Mouse (Mus musculus): Measurements from ENCODE around the gene Ccsap. TPM values are rescaled to one million over a fixed set of nuclear protein-coding genes. Genes with fewer than 3 reads are reported as not detected.

Gene Ccsap
- total and polyA plus RNA-seq, 3 experiments = 5.0 to 6.2 (median 5.4) TPM

DNA sequence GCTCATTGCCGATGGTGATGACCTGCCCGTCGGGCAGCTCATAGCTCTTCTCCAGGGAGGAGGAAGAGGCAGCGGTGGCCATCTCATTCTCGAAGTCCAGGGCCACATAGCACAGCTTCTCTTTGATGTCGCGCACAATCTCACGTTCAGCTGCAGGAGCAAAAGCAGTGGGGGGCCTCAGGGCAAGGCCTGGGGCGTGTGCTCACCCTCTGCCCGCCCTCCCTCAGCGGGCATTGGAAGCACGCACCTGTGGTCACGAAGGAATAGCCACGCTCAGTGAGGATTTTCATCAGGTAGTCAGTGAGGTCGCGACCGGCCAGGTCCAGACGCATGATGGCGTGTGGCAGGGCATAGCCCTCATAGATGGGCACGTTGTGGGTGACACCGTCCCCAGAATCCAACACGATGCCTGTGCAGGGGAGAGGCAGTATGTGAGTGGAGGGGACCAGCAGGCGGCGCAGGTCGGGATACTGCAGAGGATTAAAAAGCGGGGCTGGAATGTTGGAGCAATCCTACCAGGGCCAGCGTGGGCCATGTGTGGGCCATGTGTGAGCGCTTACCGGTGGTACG is 32.7 kb upstream of the Ccsap start:
- H3K27ac ChIP-seq (ENCODE audit: insufficient read depth, low read depth) = no peak overlapping the region
- no peaks in the 10 kb centered on the region for H3K79me2 ChIP-seq (replicated peaks; ENCODE audit: control insufficient read depth, extremely low read depth, insufficient read depth, poor library complexity, severe bottlenecking)
- H3K9ac ChIP-seq (ENCODE audit: insufficient read depth, low read depth) = no peak overlapping the region
- in situ Hi-C loops (cut with MboI; ENCODE audit: low pct_ligation_motif_present, low pct_unique_long_range_greater_than_20kb, low sequenced_read_pairs) = no loop called here
- H3K4me1 ChIP-seq (ENCODE audit: control insufficient read depth in 1 of 2, insufficient read depth in 2 of 2) = no peaks in the 10 kb centered on the region
- peaks cover 29% of the 10 kb centered on the region for H3K27me3 ChIP-seq (replicated peaks)
- H3K4me2 ChIP-seq (ENCODE audit: insufficient read depth, low read depth, poor library complexity, severe bottlenecking) = no peak overlapping the region
- no peak overlapping the region for H3K4me3 ChIP-seq (replicated peaks in 1 of 3; ENCODE audit: low read depth in 2 of 3, low read length in 2 of 3, poor library complexity in 1 of 3)
- no peak for DNase-seq (ENCODE audit: extremely low read depth)
- no peak for TF ChIP-seq GABPA (IDR thresholded peaks at IDR 0.05; ENCODE audit: insufficient replicate concordance, low read depth, low read length)
- no peak for TF ChIP-seq CHD1 (IDR thresholded peaks at IDR 0.05; ENCODE audit: low read depth, low read length)
- no peak for TF ChIP-seq UBTF (IDR thresholded peaks at IDR 0.05; ENCODE audit: low read depth, low read length)
- no peak for TF ChIP-seq MAFK (IDR thresholded peaks at IDR 0.05; ENCODE audit: insufficient replicate concordance, low read length)
- TF ChIP-seq ZMIZ1 (IDR thresholded peaks at IDR 0.05; ENCODE audit: low read depth, low read length) = no peak
- no peak for TF ChIP-seq KAT2A (IDR thresholded peaks at IDR 0.05; ENCODE audit: insufficient replicate concordance, low read length)
- no peak for TF ChIP-seq BHLHE40 (IDR thresholded peaks at IDR 0.05; ENCODE audit: low read depth, low read length)
- TF ChIP-seq PAX5 (IDR thresholded peaks at IDR 0.05; ENCODE audit: low read length) = no peak
- TF ChIP-seq MAZ (IDR thresholded peaks at IDR 0.05; ENCODE audit: low read depth, low read length) = no peak
- no peak for TF ChIP-seq POLR2AphosphoS2 (IDR thresholded peaks at IDR 0.05; ENCODE audit: low read depth, low read length)
- TF ChIP-seq RAD21 (IDR thresholded peaks at IDR 0.05; ENCODE audit: low read depth, low read length) = no peak
- TF ChIP-seq EP300 (IDR thresholded peaks at IDR 0.05; ENCODE audit: low read length) = no peak
- no peak for TF ChIP-seq SIN3A (IDR thresholded peaks at IDR 0.05; ENCODE audit: low read length)
- no peak for TF ChIP-seq MAX (IDR thresholded peaks at IDR 0.05; ENCODE audit: low read length)
- TF ChIP-seq ETS1 (conservative IDR thresholded peaks at IDR 0.05; ENCODE audit: low read depth, low read length) = no peak
- TF ChIP-seq ZNF384 (IDR thresholded peaks at IDR 0.05; ENCODE audit: low read depth, low read length) = no peak
- no peak for TF ChIP-seq NELFE (IDR thresholded peaks at IDR 0.05; ENCODE audit: low read depth, low read length)
- no peak for TF ChIP-seq JUND (conservative IDR thresholded peaks at IDR 0.05; ENCODE audit: low read depth, low read length)
- dilution Hi-C loops (cut with MboI; ENCODE audit: extremely low pct_ligation_motif_present, extremely low pct_unique_long_range_greater_than_20kb, low sequenced_read_pairs) = no loop called here
- H3K9me3 ChIP-seq (replicated peaks; ENCODE audit: low read length) = no peaks in the 10 kb centered on the region
- peaks cover 0 to 8% of the 10 kb centered on the region in 2 experiments for H3K36me3 ChIP-seq (replicated peaks in 1 of 2; ENCODE audit: control insufficient read depth in 1 of 2, insufficient read depth in 1 of 2, low read length in 1 of 2)

DNA sequence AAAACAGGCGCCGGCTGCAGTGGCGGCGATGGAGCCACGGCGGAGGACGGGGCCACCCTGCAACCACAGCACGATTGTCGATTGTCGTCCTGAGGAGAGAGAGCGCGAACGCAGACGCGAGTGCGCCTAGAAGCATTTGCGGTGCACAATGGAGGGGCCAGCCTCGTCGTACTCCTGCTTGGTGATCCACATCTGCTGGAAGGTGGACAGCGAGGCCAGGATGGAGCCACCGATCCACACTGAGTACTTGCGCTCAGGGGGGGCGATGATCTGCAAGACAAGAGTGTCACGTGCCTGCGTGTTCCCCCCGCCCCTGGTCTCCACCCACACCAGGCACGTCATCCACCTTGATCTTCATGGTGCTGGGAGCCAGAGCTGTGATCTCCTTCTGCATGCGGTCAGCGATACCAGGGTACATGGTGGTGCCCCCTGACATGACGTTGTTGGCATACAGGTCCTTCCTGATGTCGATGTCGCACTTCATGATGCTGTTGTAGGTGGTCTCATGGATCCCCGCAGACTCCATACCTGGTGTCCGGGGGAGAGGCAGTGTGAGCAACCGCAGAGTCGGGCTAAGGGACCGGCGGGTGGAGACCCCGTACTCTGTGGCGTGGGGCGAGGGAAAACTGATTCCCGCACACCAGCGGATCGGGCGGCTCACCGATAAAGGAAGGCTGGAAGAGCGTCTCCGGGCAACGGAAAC is 32.0 kb upstream of the Ccsap start:
- peaks cover 0 to 4% of the 10 kb centered on the region in 2 experiments for H3K36me3 ChIP-seq (replicated peaks in 1 of 2; ENCODE audit: control insufficient read depth in 1 of 2, insufficient read depth in 1 of 2, low read length in 1 of 2)
- H3K9ac ChIP-seq (ENCODE audit: insufficient read depth, low read depth) = no peak overlapping the region
- DNase-seq (ENCODE audit: extremely low read depth) = no peak
- H3K79me2 ChIP-seq (replicated peaks; ENCODE audit: control insufficient read depth, extremely low read depth, insufficient read depth, poor library complexity, severe bottlenecking) = no peaks in the 10 kb centered on the region
- no peak overlapping the region for H3K4me2 ChIP-seq (ENCODE audit: insufficient read depth, low read depth, poor library complexity, severe bottlenecking)
- in situ Hi-C loops (cut with MboI; ENCODE audit: low pct_ligation_motif_present, low pct_unique_long_range_greater_than_20kb, low sequenced_read_pairs) = no loop called here
- H3K9me3 ChIP-seq (replicated peaks; ENCODE audit: low read length) = peaks cover 5% of the 10 kb centered on the region
- no peak for TF ChIP-seq TBP (conservative IDR thresholded peaks at IDR 0.05; ENCODE audit: low read depth, low read length)
- TF ChIP-seq NELFE (IDR thresholded peaks at IDR 0.05; ENCODE audit: low read depth, low read length) = no peak
- TF ChIP-seq CTCF (conservative IDR thresholded peaks at IDR 0.05 in 1 of 2, IDR thresholded peaks at IDR 0.05 in 1 of 2; ENCODE audit: low read depth in 2 of 2, low read length in 2 of 2) = no peak
- peaks cover 35% of the 10 kb centered on the region for H3K27me3 ChIP-seq (replicated peaks)
- H3K4me1 ChIP-seq (ENCODE audit: control insufficient read depth in 1 of 2, insufficient read depth in 2 of 2) = no peaks in the 10 kb centered on the region
- no peak overlapping the region for H3K27ac ChIP-seq (ENCODE audit: insufficient read depth, low read depth)
- dilution Hi-C loops (cut with MboI; ENCODE audit: extremely low pct_ligation_motif_present, extremely low pct_unique_long_range_greater_than_20kb, low sequenced_read_pairs) = no loop called here
- H3K4me3 ChIP-seq (replicated peaks in 1 of 3; ENCODE audit: low read depth in 2 of 3, low read length in 2 of 3, poor library complexity in 1 of 3) = no peak overlapping the region
